Mouse (Mus musculus) forelimb bud, embryonic 11.5 days (tissue): Measurements from ENCODE around the gene Mrpl19.
A peak's percentile ranks its signal among the peaks of the same experiment; 100 is the strongest.

ENCODE experiments used
- DNase-seq: peaks from one replicate; pipeline ENCODE4 v3.0.0-alpha.2; 2012; ENCODE audit warnings: low read depth, low spot score

The Mrpl19 gene

DNA sequence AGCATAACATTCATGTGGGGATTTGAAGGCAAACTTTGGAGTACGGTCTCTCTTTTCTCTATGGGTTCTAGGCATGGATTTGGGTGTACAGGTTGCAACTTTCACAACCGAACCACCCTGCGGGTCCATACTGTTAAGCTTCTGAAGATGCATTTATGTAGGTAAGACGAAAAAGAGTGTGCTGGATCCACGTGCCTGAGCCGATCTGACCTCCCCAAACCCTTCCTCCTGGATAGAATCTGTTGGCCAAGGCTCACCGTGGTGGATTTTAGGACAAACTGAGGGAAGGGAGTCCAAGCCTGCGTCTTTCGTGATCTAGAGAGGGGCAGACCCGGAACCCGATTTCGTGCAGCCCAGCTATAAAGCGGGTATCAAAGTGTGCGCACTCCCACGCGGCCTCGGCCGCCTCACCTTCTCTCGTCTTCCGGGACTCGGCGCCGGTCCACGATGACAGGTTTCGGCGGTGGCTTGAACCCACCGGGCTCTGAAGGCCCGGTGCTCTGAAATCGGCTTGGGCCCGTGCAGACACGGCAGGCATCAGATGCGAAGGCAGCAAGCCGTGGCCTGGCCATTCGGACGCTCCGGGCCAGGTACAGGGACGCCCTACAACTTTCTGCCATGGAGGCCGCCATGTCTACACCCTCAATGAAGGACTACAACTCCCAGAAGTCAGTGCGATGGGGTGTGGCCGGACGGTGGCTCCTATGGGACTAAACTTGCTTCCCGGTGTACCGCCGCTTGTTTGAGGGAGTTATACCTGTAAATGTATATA lies at the start of gene Mrpl19:
Mrpl19 (minus strand) TSS at position 663 of the 772 bp plus-strand sequence.
- DNase-seq, result peak; percentile 85

DNA sequence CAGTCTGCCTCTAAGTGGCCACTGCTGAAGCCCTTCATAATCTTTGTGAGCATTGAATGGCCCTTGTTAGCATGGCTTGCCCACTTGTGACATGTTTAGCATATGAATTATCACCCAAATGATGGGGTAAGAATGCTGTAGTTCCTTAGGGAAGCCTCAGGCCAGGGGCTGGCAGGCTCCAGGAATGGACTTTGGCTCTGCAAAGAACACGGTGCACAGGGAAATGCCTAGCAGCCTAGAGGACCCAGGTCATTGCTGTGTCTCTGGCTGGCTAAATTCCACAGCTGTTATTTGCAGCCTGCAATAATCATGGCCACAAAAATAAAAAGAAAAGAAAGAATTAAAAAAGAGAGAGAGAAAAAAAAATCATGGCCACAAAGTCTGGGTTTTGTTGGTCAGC lies 46.6 kb upstream of the Mrpl19 start:
- DNase-seq, result no peak

DNA sequence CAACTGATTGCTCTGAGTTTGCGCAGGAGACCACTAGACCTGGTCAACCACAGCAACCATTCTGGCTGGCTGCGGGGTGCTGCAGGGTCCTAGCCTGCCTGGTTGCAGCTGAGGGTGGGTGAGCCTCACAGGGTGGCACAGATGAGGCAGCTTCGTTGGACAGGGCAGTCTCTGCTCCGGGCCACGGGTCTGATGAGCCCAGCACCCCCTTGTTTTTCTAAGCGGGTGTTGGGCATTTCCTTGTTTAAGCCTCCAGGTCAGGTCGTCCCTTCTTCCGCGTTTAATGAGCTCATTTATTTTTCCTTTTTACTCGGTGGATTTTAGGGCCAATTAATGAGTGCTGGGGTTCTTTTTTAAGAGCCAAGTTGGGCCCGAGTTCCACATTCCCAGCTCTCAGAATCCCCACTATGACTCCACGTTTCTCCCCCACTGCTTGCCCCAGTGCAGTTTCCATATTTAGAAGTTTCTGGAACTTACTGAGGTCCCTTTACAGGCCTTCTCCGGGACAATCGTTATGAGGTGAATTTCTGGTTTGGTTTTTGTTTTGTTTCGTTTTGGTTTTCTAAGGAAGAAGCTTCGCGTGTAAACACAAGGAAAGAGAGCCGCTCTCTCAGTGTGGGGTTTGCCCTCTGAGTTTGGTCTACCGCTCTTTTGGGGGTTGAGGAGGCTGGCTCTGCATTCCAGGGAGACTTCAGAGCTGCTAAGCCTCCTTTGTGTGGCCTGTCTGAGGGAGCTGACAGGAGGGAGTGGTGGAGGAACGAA lies 24.5 kb upstream of the Mrpl19 start:
- peak; percentile 57 for DNase-seq

DNA sequence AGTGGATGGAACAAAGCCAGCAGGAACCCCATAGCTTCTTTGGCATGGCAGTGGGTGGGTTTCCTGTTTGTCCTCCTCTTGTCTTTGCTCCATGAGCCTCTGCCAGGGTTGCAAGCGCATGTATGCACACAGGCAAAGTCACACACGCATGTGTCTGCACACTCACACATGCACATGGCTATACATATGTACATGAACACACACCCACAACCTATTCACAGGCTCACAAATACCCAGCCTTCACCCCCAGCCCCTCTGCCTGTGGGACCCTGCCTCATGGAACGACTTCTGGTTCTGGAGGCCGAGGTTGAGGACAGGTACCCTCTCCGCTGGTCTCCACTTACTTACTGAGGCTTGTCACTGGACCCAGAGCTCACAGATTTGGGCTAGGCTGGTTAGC lies 22.6 kb upstream of the Mrpl19 start:
- no peak for DNase-seq

DNA sequence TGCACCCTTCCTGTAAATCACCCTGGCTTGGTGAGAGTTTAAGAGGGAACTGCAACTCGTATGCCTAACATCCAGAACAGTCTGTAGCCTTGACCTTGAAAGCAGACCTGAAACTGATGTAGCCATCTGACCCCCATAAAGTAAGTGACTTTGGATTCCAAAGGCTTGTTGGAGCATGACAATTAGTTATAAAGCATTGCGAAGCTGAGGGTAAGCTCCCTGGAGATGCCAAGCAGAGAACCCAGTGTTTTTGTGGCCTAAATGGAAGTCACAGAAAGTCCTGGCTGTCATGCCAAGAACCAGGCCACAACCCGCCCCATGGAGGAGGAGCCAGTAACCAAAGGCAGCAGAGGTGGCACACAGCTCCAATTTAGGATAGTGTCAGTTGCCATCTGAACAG lies 21.8 kb upstream of the Mrpl19 start:
- DNase-seq, result no peak

DNA sequence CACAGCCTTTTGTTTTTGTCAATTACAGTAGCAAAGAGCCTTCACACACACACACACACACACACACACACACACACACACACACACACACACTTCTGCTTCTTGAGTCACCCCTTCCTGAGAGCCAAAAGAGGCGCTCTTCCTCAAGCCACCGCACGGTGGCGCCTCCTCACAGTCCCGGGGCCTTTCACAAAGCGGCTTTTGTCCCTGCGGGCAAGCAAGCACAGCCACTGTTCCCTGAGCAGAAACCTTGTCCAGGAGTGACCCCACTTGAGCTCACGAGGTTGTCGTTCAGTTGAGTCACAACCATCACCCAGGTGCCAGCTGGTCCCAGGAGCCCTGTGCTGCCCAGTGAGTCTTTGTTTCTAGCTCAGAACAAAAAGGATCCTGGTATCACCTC lies 21.3 kb upstream of the Mrpl19 start:
- DNase-seq, result peak; percentile 89

DNA sequence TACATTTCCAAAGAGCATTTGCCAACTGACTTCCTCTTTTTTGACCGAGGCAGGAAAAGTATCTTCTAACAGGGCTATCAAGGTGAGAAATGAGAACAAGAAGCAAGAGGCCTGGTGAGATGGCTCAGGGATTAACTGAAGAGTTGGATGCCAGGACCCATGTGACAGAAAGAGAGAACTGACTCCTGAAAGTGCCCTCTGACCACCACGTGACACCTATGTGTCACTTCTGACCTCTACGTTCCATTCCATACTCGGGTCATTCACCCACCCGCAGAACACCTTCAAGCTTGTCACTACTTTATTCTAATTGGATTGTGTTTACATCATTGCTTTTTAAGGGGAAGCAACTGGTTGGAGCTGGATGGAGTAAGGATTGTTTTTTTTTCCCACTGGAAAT lies 20.8 kb upstream of the Mrpl19 start:
- no peak for DNase-seq

DNA sequence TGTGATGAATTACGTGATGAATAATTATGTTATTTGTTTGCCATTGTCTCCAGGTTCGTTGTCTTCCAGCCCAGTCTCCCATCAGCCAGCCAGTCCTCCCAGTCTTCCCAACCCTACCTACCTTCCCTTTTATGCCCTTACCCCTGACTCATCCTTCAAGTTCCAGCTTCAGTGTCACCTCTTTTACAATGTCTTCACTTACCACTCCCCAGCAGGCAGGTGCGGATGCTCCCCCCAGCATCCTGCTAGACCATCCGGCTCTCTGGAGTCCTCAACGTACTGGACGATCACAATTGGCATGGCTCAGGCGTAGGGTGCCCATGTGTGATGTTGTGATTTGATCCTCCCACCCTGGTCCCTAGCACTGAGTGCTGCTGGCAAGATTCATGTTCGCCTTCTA lies 20.4 kb upstream of the Mrpl19 start:
- DNase-seq, result no peak

DNA sequence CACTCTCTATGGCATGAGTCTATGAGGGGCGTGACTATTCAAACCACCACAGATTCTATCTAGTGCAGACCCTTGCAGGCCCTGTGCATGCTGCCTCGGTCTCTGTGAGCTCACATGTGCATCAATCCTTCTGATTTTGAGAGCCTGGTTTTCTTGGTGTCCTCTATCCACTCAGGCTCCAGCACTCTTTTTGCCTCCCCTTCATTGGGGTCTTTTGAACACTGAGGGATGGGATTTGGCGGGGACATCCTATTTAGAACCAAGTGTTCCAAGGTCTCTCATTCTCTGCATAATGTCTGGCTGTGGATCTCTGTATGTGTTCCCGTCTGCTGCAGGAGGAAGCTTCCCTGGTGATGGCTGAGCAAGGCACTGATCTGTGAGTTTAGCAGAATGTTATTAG lies 13.5 kb upstream of the Mrpl19 start:
- DNase-seq, result no peak

DNA sequence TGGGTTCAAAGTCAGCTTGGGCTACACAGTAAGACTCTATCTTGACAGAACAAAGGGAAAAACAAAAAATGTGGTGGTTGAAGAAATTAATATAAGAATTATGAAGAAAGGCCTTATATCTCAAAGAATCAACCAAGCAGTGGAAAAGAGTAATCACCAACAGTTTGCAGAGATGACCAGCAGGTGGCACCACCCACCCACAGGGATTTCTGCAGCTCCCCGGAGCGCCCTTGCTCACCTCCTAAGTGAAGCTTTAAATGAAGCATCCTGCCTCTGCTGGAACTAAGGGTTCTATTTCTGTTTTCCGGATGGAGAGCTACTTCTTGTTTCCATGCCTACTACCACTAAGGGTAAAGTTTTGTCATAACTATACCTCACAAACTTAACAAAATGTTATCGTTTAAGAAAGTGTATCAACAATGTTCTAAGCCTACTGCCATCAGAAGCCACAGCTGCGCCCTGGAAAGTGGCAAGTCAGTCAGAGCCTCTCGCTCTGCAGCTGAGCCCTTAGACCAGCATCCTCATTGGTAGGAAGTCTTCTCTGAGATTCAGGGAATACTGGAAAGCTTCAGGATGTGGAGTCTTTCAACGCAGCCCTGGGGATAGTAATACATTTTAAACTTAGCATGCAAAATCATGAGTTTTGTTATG lies 10.3 kb upstream of the Mrpl19 start:
- peak; percentile 71 for DNase-seq

DNA sequence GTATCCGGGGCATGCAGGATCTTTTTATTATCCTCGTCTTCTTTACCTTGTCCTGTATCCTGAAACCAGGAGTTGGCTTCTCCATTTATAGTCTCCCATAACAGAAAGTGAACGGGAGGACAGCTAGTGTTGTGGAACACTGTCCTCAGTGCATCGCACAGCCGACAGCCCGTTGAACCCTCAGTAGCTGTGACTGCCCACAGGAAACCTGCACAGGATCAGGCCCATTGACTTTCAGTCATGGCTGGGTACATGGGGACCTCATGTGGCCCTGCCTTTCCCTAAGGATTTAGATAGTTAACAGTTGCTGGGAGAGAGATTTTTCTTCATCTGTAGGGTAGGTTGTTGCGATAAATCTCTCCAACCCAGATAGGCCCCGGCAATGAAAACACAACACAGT lies 6.8 kb upstream of the Mrpl19 start:
- DNase-seq, result no peak

DNA sequence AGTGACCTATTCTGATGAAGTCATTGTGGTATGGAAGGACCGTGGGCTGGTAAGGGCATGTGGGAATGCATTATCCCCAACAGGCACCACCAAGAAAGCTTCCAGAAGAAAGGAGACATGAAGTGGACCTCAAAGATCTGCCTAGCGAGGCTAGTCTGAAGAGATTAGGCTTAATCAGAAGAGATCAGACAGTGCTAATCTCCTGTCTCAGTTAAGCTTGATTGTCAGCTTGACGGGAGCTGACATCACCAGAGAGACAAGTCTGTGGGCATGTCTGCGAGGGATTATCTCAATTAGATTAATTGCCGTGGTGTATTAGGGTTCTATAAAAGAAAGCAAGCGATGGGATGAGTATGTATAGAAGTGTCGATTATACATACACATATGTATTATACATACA lies 5.4 kb upstream of the Mrpl19 start:
- DNase-seq, result no peak

DNA sequence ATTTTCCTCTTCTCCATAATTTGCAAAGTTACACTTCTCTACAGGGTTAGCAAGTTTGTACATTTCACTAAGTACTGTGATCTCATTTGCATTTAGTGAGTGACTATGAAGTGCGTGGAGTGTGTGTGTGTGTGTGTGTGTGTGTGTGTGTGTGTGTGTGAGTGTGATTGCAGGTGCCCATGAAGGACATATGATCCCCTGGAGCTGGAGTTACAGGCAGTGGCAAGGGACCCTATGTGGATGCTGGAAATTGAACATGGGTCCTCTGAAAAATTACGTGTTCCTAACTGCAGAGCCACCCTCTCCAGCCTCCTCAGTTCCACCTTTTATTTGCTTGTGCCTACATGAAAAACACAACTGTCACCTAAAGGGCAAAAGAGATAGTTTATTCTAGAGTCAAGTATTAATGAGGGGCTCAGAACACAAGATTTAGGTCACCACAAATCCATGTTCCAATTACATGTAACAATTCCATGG lies 348 bp upstream of the Mrpl19 start:
- no peak for DNase-seq

DNA sequence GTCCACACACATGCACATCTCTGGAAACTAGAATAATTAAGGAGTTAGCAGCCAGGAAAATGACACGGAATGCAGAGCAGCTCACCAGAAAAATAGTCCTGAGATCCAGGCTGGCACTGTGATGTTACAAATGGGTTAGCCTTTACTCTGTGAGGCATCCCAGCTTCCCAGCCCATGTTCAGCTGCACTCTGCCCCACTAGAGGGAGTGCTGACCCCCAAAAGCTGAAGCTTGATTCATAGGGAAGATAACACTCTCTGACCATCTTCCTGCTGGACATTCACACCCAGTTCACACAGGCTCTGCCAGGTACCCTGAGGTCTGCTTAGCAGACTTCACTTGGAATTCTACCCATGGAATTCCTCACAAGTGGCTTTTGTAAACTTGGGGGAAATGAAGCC lies 5.5 kb downstream of the Mrpl19 start:
- no peak for DNase-seq

DNA sequence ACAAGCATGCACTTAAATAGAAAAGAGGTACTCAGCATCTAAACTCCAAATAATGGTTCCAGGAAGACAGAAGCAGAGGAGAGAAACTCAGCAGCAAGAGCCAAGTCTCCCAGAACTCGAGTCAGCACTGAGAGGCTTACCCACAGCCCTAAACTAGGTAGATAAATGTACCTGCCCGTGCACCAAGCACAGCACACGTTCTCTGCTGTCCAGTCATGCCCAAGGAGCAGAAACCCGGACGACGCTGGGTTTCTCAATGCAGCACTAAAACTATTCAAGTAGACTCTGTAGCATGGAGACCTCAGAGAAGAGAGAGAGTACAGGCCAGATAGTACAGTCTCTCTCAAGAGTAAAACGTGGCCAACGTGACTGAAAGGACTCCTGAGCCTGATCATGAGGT lies 5.9 kb downstream of the Mrpl19 start:
- DNase-seq, result no peak

DNA sequence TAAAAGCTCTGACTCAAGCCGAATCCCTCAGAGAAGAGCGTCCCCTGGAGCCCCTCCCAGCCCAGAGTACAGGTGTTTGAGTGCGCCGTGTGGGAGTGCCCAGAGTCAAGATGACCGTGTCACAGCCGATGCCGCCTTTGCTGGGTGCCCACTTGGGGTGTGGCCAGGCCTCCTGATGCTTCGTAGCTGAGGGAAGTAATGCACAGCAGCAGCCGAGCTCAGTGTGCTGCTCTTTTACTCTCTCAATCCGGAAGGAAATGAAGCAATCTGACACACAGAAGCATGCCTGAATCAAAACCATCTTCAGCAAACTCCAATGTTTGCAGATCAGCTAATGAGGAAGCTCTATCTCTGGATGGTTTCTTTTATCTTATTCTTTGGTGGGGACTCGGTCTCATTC lies 7.8 kb downstream of the Mrpl19 start:
- no peak for DNase-seq

DNA sequence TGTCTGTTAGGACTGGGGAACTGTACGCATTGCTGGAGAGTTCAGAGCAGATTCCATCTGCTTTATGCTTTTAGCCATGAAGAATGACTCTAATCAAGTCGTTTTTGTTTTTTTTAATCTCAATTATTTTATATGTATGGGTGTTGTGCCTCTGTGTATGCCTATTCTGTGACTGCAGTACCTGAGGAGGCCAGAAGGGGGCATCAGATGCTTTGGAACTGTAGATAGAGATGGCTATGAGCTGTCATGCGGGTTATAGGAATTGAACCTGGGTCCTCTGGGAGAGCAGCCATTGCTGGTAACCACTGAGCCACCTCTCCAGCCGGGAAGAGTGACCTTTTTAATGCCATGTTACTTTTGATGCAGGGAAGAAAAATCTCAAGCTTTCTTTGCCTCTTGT lies 9.4 kb downstream of the Mrpl19 start:
- peak; percentile 30 for DNase-seq

DNA sequence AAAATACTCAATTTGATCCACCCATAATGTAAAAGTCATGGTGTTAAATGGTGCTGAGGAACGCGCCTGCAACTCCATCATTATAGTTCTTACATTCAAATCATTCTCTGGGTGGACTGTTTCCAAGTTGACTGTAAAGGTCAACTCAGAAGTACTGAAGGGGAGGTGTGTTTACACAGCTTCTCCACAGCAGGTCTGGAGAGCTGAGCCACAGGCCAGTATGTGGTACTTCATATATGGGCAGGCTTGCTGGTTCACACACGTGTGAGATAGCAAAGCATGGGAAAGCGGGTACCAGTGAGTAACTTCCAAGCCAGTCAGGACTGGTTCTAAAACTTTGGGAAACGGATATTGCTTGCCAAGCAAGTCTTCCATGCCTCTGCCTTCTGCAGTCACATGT lies 10.6 kb downstream of the Mrpl19 start:
- DNase-seq, result no peak

DNA sequence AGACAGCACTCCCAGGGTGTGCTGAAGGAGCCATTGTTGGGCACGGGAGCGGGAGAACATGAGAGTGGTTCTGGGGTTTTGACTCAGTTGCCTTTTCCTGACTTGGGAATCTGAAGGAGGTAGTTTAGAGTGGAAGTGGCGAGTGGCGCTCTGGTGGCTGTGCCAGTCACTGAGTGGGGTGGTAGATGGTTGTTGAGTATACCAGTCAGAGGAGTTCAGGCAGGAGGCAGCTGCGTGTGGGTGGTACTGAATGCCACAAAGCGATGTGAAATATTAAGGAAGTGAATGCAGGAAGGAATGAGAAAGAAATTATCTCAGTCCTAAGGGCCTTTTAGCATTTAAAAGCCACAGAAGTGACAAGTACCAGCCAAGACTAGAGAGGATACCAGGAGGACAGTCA lies 18.9 kb downstream of the Mrpl19 start:
- no peak for DNase-seq

DNA sequence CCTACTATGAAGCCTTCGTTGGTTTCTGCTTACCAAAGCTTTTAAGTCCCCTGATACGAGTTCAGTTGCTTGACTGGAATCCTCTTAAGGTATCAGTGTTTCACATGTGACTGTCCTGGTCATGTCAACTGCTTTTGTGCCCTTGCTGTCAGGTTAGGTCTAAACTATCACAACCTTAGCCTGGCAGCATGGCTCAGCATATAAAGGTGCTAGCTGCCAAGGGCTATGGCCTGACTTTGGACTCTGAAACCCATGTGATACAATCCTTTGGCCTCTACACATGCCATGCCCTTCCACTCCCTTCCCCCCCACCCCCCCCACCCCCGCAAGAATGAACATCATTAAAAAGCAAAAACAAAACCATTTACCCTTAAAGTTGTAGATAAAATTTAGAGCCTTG lies 21.3 kb downstream of the Mrpl19 start:
- no peak for DNase-seq

DNA sequence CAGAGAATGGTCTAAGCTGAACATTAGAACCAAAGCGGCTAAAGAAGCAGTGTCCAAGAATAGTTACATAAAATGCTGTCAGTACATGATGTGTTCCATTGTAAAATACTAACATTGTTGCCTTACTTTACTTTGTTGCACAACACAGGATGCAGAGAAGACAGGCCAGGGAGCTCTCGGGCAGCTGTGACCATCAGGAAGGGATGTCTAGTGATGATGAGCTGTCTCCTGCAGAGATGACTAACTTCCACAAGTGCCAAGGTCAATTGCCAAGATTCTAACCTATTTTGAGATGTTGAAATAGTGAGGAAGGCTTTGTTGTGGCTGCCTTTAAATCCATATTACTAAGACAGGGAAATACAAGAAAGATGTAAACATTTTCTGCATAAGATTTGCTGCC lies 22.5 kb downstream of the Mrpl19 start:
- no peak for DNase-seq

DNA sequence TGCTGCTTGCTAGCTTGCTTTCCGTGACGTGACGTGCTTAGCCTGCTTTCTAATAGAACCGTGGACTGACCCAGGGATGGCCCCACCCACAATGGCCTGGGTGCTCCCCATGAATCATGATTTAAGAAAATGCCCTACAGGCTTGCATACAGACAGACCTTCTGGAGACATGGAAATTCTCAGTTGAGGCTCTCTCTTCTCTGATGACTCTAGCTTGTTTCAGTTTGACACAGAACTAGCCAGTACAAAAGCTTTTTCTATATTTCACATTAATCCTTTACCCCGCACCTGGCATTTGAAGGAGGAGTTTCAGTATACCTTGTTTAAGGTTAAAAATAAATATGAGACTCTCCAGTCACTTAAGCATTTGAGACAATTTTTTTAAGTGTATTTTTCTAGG lies 24.0 kb downstream of the Mrpl19 start:
- no peak for DNase-seq

DNA sequence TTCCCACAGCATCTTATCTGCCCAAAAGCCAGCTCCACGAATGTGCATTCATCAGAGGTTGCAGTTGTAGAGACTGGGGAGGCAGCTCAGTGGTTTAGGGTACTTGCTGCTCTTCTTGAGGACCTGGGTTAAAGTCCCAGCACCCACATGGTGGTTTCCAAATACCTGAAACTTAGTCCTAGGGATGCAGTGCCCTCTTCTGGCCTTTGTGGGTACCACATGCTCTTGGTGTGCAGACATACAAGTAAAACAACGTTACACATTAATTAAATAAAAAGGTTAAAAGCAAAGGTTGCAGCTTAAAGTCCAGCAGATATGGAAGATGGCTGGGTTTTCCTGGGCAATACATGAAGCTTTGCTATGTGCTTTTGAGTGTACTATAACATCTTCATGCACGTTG lies 32.5 kb downstream of the Mrpl19 start:
- DNase-seq, result no peak
